Mouse (Mus musculus) CH12.LX (cell line): ENCODE results near the gene Ugt1a6a.

Experiments
- CHD2 ChIP-seq: IDR thresholded peaks from 2 replicates; pipeline ENCODE4 v1.6.1; 2011; ENCODE audit warnings: low read length, improper control_type of control experiment
- CTCF ChIP-seq, 2 experiments: IDR thresholded peaks in 1 of 2; conservative IDR thresholded peaks in 1 of 2; 2 replicates each; pipeline ENCODE4 v1.5.1; 2011 to 2012; ENCODE audit warnings: low read depth in 2 of 2, low read length in 2 of 2, improper control_type of control experiment in 1 of 2, inconsistent platforms in 1 of 2, mild to moderate bottlenecking in 1 of 2, moderate library complexity in 1 of 2
- E2F4 ChIP-seq: IDR thresholded peaks from 2 replicates; pipeline ENCODE4 v1.6.1; 2011; ENCODE audit warnings: low read depth, low read length, improper control_type of control experiment; ENCODE audit not compliant: insufficient replicate concordance
- EP300 ChIP-seq: IDR thresholded peaks from 2 replicates; pipeline ENCODE4 v1.6.1; 2011; ENCODE audit warnings: low read length, improper control_type of control experiment
- KAT2A ChIP-seq: IDR thresholded peaks from 2 replicates; pipeline ENCODE4 v1.6.1; 2012; ENCODE audit warnings: low read length, improper control_type of control experiment, inconsistent platforms; ENCODE audit not compliant: insufficient replicate concordance
- MAZ ChIP-seq: IDR thresholded peaks from 2 replicates; pipeline ENCODE4 v1.6.1; 2012; ENCODE audit warnings: low read depth, mild to moderate bottlenecking, inconsistent platforms, low read length, improper control_type of control experiment, moderate library complexity
- NELFE ChIP-seq: IDR thresholded peaks from 2 replicates; pipeline ENCODE4 v1.6.1; 2011; ENCODE audit warnings: low read depth, low read length, improper control_type of control experiment
- PAX5 ChIP-seq: IDR thresholded peaks from 2 replicates; pipeline ENCODE4 v1.6.1; 2012; ENCODE audit warnings: low read length, inconsistent platforms, mixed read lengths
- POLR2A ChIP-seq: IDR thresholded peaks from 2 replicates; pipeline ENCODE4 v1.6.1; 2011; ENCODE audit warnings: low read depth, mild to moderate bottlenecking, improper control_type of control experiment, low read length
- POLR2AphosphoS2 ChIP-seq: IDR thresholded peaks from 2 replicates; pipeline ENCODE4 v1.6.1; 2011; ENCODE audit warnings: low read depth, low read length, improper control_type of control experiment
- TCF12 ChIP-seq: IDR thresholded peaks from 2 replicates; pipeline ENCODE4 v1.6.1; 2014; ENCODE audit warnings: low read depth, mild to moderate bottlenecking, inconsistent platforms, low read length, improper control_type of control experiment
- ZMIZ1 ChIP-seq: IDR thresholded peaks from 2 replicates; pipeline ENCODE4 v1.6.1; 2012; ENCODE audit warnings: low read depth, mild to moderate bottlenecking, inconsistent platforms, low read length, improper control_type of control experiment

GRCm38 (mm10) chr1:88230421-88230820 is 95.8 kb downstream of the Ugt1a6a start:
- TF ChIP-seq POLR2AphosphoS2: no peak
- TF ChIP-seq PAX5: no peak
- TF ChIP-seq KAT2A: no peak
- no peak for TF ChIP-seq MAZ
- TF ChIP-seq CHD2: no peak
- no peak for TF ChIP-seq CTCF (conservative IDR thresholded peaks at IDR 0.05 in 1 of 2, IDR thresholded peaks at IDR 0.05 in 1 of 2; ENCODE audit: low read depth in 2 of 2, low read length in 2 of 2)
- TF ChIP-seq TCF12: no peak
- no peak for TF ChIP-seq EP300
- no peak for TF ChIP-seq ZMIZ1
- TF ChIP-seq E2F4: no peak
- TF ChIP-seq NELFE: no peak
- TF ChIP-seq POLR2A: no peak
